Mouse (Mus musculus) CH12.LX (cell line): ENCODE measurements around the gene Pdk1. TPM values are rescaled to one million over a fixed set of nuclear protein-coding genes. Genes with fewer than 3 reads are reported as not detected.

Experiments used
- DNase-seq: peaks from one replicate; pipeline ENCODE4 v3.0.0-alpha.2; 2013; ENCODE audit errors: extremely low read depth
- H3K27ac ChIP-seq: 2 replicates; pipeline ENCODE4 v1.5.1; 2012; ENCODE audit warnings: low read depth, mild to moderate bottlenecking, control low read depth, moderate library complexity; ENCODE audit not compliant: insufficient read depth
- H3K27me3 ChIP-seq: replicated peaks from 2 replicates; pipeline ENCODE3; 2012; ENCODE audit warnings: inconsistent platforms
- H3K36me3 ChIP-seq, 2 experiments: replicated peaks in 1 of 2; 2 replicates each; pipeline versions ENCODE3 to v1.6.1; 2012; ENCODE audit warnings: inconsistent platforms in 1 of 2, low read length in 1 of 2, mild to moderate bottlenecking in 1 of 2, mixed read lengths in 1 of 2, moderate library complexity in 1 of 2; ENCODE audit not compliant: control insufficient read depth in 1 of 2, insufficient read depth in 1 of 2
- H3K4me1 ChIP-seq, 2 experiments: 2 replicates each; pipeline ENCODE4 v1.6.1; 2012; ENCODE audit warnings: inconsistent platforms in 1 of 2, moderate library complexity in 1 of 2; ENCODE audit not compliant: insufficient read depth in 2 of 2, control insufficient read depth in 1 of 2
- H3K4me2 ChIP-seq: 2 replicates; pipeline ENCODE4 v1.6.1; 2012; ENCODE audit warnings: low read depth, mild to moderate bottlenecking, control low read depth; ENCODE audit not compliant: poor library complexity, insufficient read depth, severe bottlenecking
- H3K4me3 ChIP-seq, 3 experiments: fragments of 150-350 bp in 1 of 3; sonication (generic) in 1 of 3; replicated peaks in 1 of 3; 2 replicates each; pipeline versions ENCODE3 to v1.5.1; 2011 to 2012; ENCODE audit warnings: low read depth in 2 of 3, low read length in 2 of 3, mild to moderate bottlenecking in 2 of 3, moderate library complexity in 2 of 3, control low read depth in 1 of 3, improper control_type of control experiment in 1 of 3, inconsistent platforms in 1 of 3, mixed read lengths in 1 of 3; ENCODE audit not compliant: poor library complexity in 1 of 3
- H3K79me2 ChIP-seq: replicated peaks from 2 replicates; pipeline ENCODE4 v1.6.1; 2012; ENCODE audit warnings: mild to moderate bottlenecking, moderate library complexity; ENCODE audit not compliant: control insufficient read depth, poor library complexity, insufficient read depth, severe bottlenecking; ENCODE audit errors: extremely low read depth
- H3K9ac ChIP-seq: 2 replicates; pipeline ENCODE4 v1.6.1; 2012; ENCODE audit warnings: low read depth, mild to moderate bottlenecking, control low read depth, moderate library complexity; ENCODE audit not compliant: insufficient read depth
- H3K9me3 ChIP-seq: replicated peaks from 2 replicates; pipeline ENCODE3; 2012; ENCODE audit warnings: low read length, inconsistent platforms, mixed read lengths
- BHLHE40 ChIP-seq: IDR thresholded peaks from 2 replicates; pipeline ENCODE4 v1.6.1; 2011; ENCODE audit warnings: mild to moderate bottlenecking, low read depth, low read length, improper control_type of control experiment
- CTCF ChIP-seq, 2 experiments: IDR thresholded peaks in 1 of 2; conservative IDR thresholded peaks in 1 of 2; 2 replicates each; pipeline ENCODE4 v1.5.1; 2011 to 2012; ENCODE audit warnings: low read depth in 2 of 2, low read length in 2 of 2, improper control_type of control experiment in 1 of 2, inconsistent platforms in 1 of 2, mild to moderate bottlenecking in 1 of 2, moderate library complexity in 1 of 2
- E2F4 ChIP-seq: IDR thresholded peaks from 2 replicates; pipeline ENCODE4 v1.6.1; 2011; ENCODE audit warnings: low read depth, low read length, improper control_type of control experiment; ENCODE audit not compliant: insufficient replicate concordance
- ELF1 ChIP-seq: IDR thresholded peaks from 2 replicates; pipeline ENCODE4 v1.6.1; 2014; ENCODE audit warnings: low read depth, mild to moderate bottlenecking, inconsistent platforms, low read length, improper control_type of control experiment
- ETS1 ChIP-seq: conservative IDR thresholded peaks from 2 replicates; pipeline ENCODE4 v1.6.1; 2012; ENCODE audit warnings: low read depth, mild to moderate bottlenecking, inconsistent platforms, low read length, improper control_type of control experiment, moderate library complexity
- GABPA ChIP-seq: IDR thresholded peaks from 2 replicates; pipeline ENCODE4 v1.6.1; 2012; ENCODE audit warnings: low read depth, low read length, improper control_type of control experiment, inconsistent platforms; ENCODE audit not compliant: insufficient replicate concordance
- HCFC1 ChIP-seq: IDR thresholded peaks from 2 replicates; pipeline ENCODE4 v1.6.1; 2012; ENCODE audit warnings: low read depth, mild to moderate bottlenecking, inconsistent platforms, low read length, improper control_type of control experiment
- IRF4 ChIP-seq: IDR thresholded peaks from 2 replicates; pipeline ENCODE4 v1.6.1; 2014; ENCODE audit warnings: low read depth, mild to moderate bottlenecking, inconsistent platforms, low read length, improper control_type of control experiment
- JUN ChIP-seq: IDR thresholded peaks from 2 replicates; pipeline ENCODE4 v1.6.1; 2011; ENCODE audit warnings: low read depth, mild to moderate bottlenecking, low read length, improper control_type of control experiment, moderate library complexity; ENCODE audit not compliant: insufficient read depth
- JUND ChIP-seq: conservative IDR thresholded peaks from 2 replicates; pipeline ENCODE4 v1.6.1; 2011; ENCODE audit warnings: low read depth, low read length, improper control_type of control experiment
- MAX ChIP-seq: IDR thresholded peaks from 2 replicates; pipeline ENCODE4 v1.6.1; 2011; ENCODE audit warnings: low read length, improper control_type of control experiment
- MEF2A ChIP-seq: IDR thresholded peaks from 2 replicates; pipeline ENCODE4 v1.6.1; 2014; ENCODE audit warnings: low read depth, mild to moderate bottlenecking, inconsistent platforms, low read length, improper control_type of control experiment, borderline replicate concordance
- MXI1 ChIP-seq: IDR thresholded peaks from 2 replicates; pipeline ENCODE4 v1.6.1; 2011; ENCODE audit warnings: mild to moderate bottlenecking, low read depth, low read length, improper control_type of control experiment
- MYC ChIP-seq: IDR thresholded peaks from 2 replicates; pipeline ENCODE4 v1.6.1; 2011; ENCODE audit warnings: low read depth, mild to moderate bottlenecking, improper control_type of control experiment, low read length
- NRF1 ChIP-seq: IDR thresholded peaks from 2 replicates; pipeline ENCODE4 v1.6.1; 2014; ENCODE audit warnings: low read depth, mild to moderate bottlenecking, inconsistent platforms, low read length, improper control_type of control experiment, moderate library complexity
- POLR2AphosphoS2 ChIP-seq: IDR thresholded peaks from 2 replicates; pipeline ENCODE4 v1.6.1; 2011; ENCODE audit warnings: low read depth, low read length, improper control_type of control experiment
- RAD21 ChIP-seq: IDR thresholded peaks from 2 replicates; pipeline ENCODE4 v1.6.1; 2011; ENCODE audit warnings: low read depth, mild to moderate bottlenecking, low read length, improper control_type of control experiment, moderate library complexity
- RCOR1 ChIP-seq: conservative IDR thresholded peaks from 2 replicates; pipeline ENCODE4 v1.6.1; 2012; ENCODE audit warnings: low read depth, mild to moderate bottlenecking, inconsistent platforms, low read length, improper control_type of control experiment
- SIN3A ChIP-seq: IDR thresholded peaks from 2 replicates; pipeline ENCODE4 v1.6.1; 2012; ENCODE audit warnings: low read length, improper control_type of control experiment, inconsistent platforms
- SMC3 ChIP-seq: IDR thresholded peaks from 2 replicates; pipeline ENCODE4 v1.6.1; 2011; ENCODE audit warnings: low read depth, low read length, improper control_type of control experiment
- TBP ChIP-seq: conservative IDR thresholded peaks from 2 replicates; pipeline ENCODE4 v1.6.1; 2011; ENCODE audit warnings: low read depth, low read length, improper control_type of control experiment
- TCF12 ChIP-seq: IDR thresholded peaks from 2 replicates; pipeline ENCODE4 v1.6.1; 2014; ENCODE audit warnings: low read depth, mild to moderate bottlenecking, inconsistent platforms, low read length, improper control_type of control experiment
- UBTF ChIP-seq: IDR thresholded peaks from 2 replicates; pipeline ENCODE4 v1.6.1; 2012; ENCODE audit warnings: low read depth, mild to moderate bottlenecking, inconsistent platforms, low read length, improper control_type of control experiment, moderate library complexity
- USF1 ChIP-seq: IDR thresholded peaks from 2 replicates; pipeline ENCODE4 v1.6.1; 2014; ENCODE audit warnings: low read depth, mild to moderate bottlenecking, inconsistent platforms, low read length, improper control_type of control experiment
- USF2 ChIP-seq: conservative IDR thresholded peaks from 2 replicates; pipeline ENCODE4 v1.6.1; 2011; ENCODE audit warnings: low read depth, low read length, improper control_type of control experiment
- ZKSCAN1 ChIP-seq: IDR thresholded peaks from 2 replicates; pipeline ENCODE4 v1.6.1; 2012; ENCODE audit warnings: low read depth, inconsistent platforms, low read length, improper control_type of control experiment, borderline replicate concordance
- ZMIZ1 ChIP-seq: IDR thresholded peaks from 2 replicates; pipeline ENCODE4 v1.6.1; 2012; ENCODE audit warnings: low read depth, mild to moderate bottlenecking, inconsistent platforms, low read length, improper control_type of control experiment
- ZNF384 ChIP-seq: IDR thresholded peaks from 2 replicates; pipeline ENCODE4 v1.6.1; 2012; ENCODE audit warnings: low read depth, low read length, improper control_type of control experiment, inconsistent platforms
- dilution Hi-C: fragments of 300-500 bp; cut with MboI; formaldehyde crosslinking; loops from 2 replicates; pipeline ENCODE4 v1.14.3; 2020; ENCODE audit warnings: low sequenced_read_pairs; ENCODE audit not compliant: extremely low pct_unique_long_range_greater_than_20kb, extremely low pct_ligation_motif_present
- in situ Hi-C: fragments of 300-500 bp; cut with MboI; formaldehyde crosslinking; loops from 3 replicates; pipeline ENCODE4 v1.14.3; 2019; ENCODE audit warnings: low sequenced_read_pairs, low pct_ligation_motif_present, low pct_unique_long_range_greater_than_20kb, mixed read lengths
- polyA plus RNA-seq: library from polyadenylated mRNA; unstranded; fragments of >175 nt; gene quantifications from 2 replicates; pipeline ENCODE4 v1.2.1, GENCODE M21; 2012; ENCODE audit warnings: low read depth; ENCODE audit not compliant: insufficient read length
- total RNA-seq, 2 experiments: library from RNA; depleted of rRNA; stranded (reverse); fragments of 300-350 nt in 1 of 2; fragments of >200 nt in 1 of 2; gene quantifications; 2 replicates each; pipeline ENCODE4 v1.2.3; 2012 to 2014

The Pdk1 gene
- total and polyA plus RNA-seq, 3 experiments = 35.9 to 78.5 (median 59.9) TPM

DNA sequence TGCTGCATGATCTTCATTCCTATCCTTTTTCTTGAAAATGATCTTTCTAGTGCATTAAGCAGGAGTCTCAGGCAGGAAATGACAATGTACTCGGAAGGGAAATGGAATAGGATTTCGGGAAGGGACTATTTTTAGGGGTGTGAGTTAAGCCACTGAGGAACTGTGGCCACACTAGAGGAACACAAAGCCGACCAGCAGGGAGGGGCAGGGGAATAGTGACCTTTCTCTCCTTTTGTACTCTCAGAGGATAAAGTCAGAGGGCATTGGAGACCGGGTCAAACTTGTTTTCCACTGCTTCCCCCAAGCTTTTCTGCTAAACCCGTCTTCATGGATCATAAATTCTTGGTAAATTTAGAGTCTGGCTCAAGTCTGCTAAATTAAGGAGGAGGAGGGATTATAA is 5.5 kb upstream of the Pdk1 start:
- in situ Hi-C loops (no loop called here), dilution Hi-C loops (no loop called here)
- H3K27me3 ChIP-seq = no peaks in the 10 kb centered on the region
- H3K4me3 ChIP-seq = no peak overlapping the region
- H3K79me2 ChIP-seq = no peaks in the 10 kb centered on the region
- H3K27ac ChIP-seq = no peak overlapping the region
- H3K4me1 ChIP-seq = peaks cover 5 to 26% of the 10 kb centered on the region in 2 experiments
- no peak overlapping the region for H3K9ac ChIP-seq
- no peak for DNase-seq
- no peaks in the 10 kb centered on the region for H3K36me3 ChIP-seq
- no peaks in the 10 kb centered on the region for H3K9me3 ChIP-seq
- H3K4me2 ChIP-seq = no peak overlapping the region
- TF ChIP-seq RCOR1 = no peak
- no peak for TF ChIP-seq UBTF
- no peak for TF ChIP-seq HCFC1
- TF ChIP-seq IRF4 = no peak
- TF ChIP-seq ELF1 = no peak
- TF ChIP-seq BHLHE40 = no peak
- TF ChIP-seq TCF12 = no peak
- no peak for TF ChIP-seq USF1
- no peak for TF ChIP-seq RAD21
- no peak for TF ChIP-seq SMC3
- no peak for TF ChIP-seq SIN3A
- no peak for TF ChIP-seq CTCF (conservative IDR thresholded peaks at IDR 0.05 in 1 of 2, IDR thresholded peaks at IDR 0.05 in 1 of 2; ENCODE audit: low read depth in 2 of 2, low read length in 2 of 2)
- no peak for TF ChIP-seq POLR2AphosphoS2
- TF ChIP-seq GABPA = no peak
- TF ChIP-seq E2F4 = no peak
- TF ChIP-seq MAX = no peak
- no peak for TF ChIP-seq MYC
- TF ChIP-seq JUN = no peak

GRCm38 (mm10) chr2:71868256-71868655 is 4.8 kb upstream of the Pdk1 start:
- Histone ChIP-seq H3K4me3 (no peak overlapping the region), H3K27ac (no peak overlapping the region)

More at GRCm38 (mm10) chr2:71868256-71868655, 4.8 kb upstream of the Pdk1 start:
- DNase-seq = no peak
- H3K9ac ChIP-seq = no peak overlapping the region
- H3K36me3 ChIP-seq = no peaks in the 10 kb centered on the region
- H3K4me2 ChIP-seq = no peak overlapping the region
- H3K79me2 ChIP-seq = no peaks in the 10 kb centered on the region
- dilution Hi-C loops = no loop called here
- no peaks in the 10 kb centered on the region for H3K9me3 ChIP-seq
- in situ Hi-C loops = no loop called here
- no peaks in the 10 kb centered on the region for H3K27me3 ChIP-seq
- H3K4me1 ChIP-seq = peaks cover 5 to 29% of the 10 kb centered on the region in 2 experiments
- TF ChIP-seq MXI1 (no peak), UBTF (no peak), ELF1 (no peak), ZMIZ1 (no peak), POLR2AphosphoS2 (no peak), ZKSCAN1 (no peak), JUN (no peak), MAX (no peak), ETS1 (no peak), MEF2A (no peak), NRF1 (no peak), RCOR1 (no peak), IRF4 (no peak), SMC3 (no peak), JUND (no peak), TBP (no peak), ZNF384 (no peak), USF2 (no peak)
